Mouse (Mus musculus): ENCODE measurements around the gene Tmem38b.

- TF ChIP-seq CTCF (conservative IDR thresholded peaks at IDR 0.05; ENCODE audit: insufficient read depth, insufficient read length, low read depth, low read length) (no peak), POLR2A (IDR thresholded peaks at IDR 0.05; ENCODE audit: low read depth, low read length) (no peak)
Measured at GRCm38 (mm10) chr4:53826641-53827248, 900 bp downstream of the Tmem38b start.

All from kidney, adult 2 months (tissue).